20 mouse cellular contexts compared by ENCODE assay signal in genomic region chr12:84884423-84885076, GRCm38 (mm10). TPM values are rescaled to one million over a fixed set of nuclear protein-coding genes. Genes with fewer than 3 reads are reported as not detected.
A peak's percentile ranks its signal among the peaks of the same experiment; 100 is the strongest.
DNase-seq lines count a peak whose midpoint lies in the region; ATAC-seq lines count a peak whose summit lies in the region.
"Had no signal": no experiment of that assay in that cellular context is flagged by ENCODE, and none has a peak within 500 bp of the region (broad histone marks: within the 10 kb centered on the region; RNA-seq: fewer than 3 reads in every experiment).

No protein-coding gene starts in this region.

- H3K9me3 ChIP-seq in hindbrain, embryonic 11.5 days (ENCODE audit: control insufficient read depth, low read length) = no peaks in the 10 kb centered on the region
- no peaks in the 10 kb centered on the region for H3K9me3 ChIP-seq in hindbrain, embryonic 16.5 days (ENCODE audit: control insufficient read depth, low read length)
- H3K9me3 ChIP-seq: hindbrain, embryonic 13.5 days; liver, embryonic 15.5 days; midbrain, embryonic 13.5 days; neural tube, embryonic 12.5 days had no signal

- no peak overlapping the region for H3K27ac ChIP-seq in hindbrain, embryonic 11.5 days (ENCODE audit: low read depth, low read length)
- H3K27ac ChIP-seq in hindbrain, embryonic 16.5 days (ENCODE audit: low read depth, low read length) = no peak overlapping the region
- H3K27ac ChIP-seq: embryonic facial prominence, embryonic 12.5 days; hindbrain, embryonic 13.5 days; left cerebral cortex, adult 2 months; limb, embryonic 12.5 days; liver, embryonic 15.5 days; midbrain, embryonic 13.5 days; neural tube, embryonic 12.5 days had no signal

- DNase-seq in hindbrain, embryonic 11.5 days (ENCODE audit: low spot score) = peak; percentile 4
- peak; percentile 19 for DNase-seq in 416B (ENCODE audit: low read depth)
- peak; percentile 40 for DNase-seq in MN1 (ENCODE audit: low spot score)
- no peak for DNase-seq in urinary bladder, postnatal 4 days (ENCODE audit: low spot score in 2 of 2)
- DNase-seq in frontal cortex, postnatal 36 days (ENCODE audit: low spot score in 2 of 2) = no peak
- DNase-seq: cerebellum, adult 11-12 months; kidney, adult 9 months; right cerebral cortex, postnatal 14 days; thymus, adult 2 months had no signal

- H3K27me3 ChIP-seq in hindbrain, embryonic 11.5 days (ENCODE audit: control insufficient read depth, insufficient read depth, low read length) = no peaks in the 10 kb centered on the region
- no peaks in the 10 kb centered on the region for H3K27me3 ChIP-seq in hindbrain, embryonic 16.5 days (replicated peaks; ENCODE audit: control insufficient read depth, insufficient read depth, low read length)
- H3K27me3 ChIP-seq: neural tube, embryonic 12.5 days had no signal

- no peaks in the 10 kb centered on the region for H3K36me3 ChIP-seq in hindbrain, embryonic 11.5 days (ENCODE audit: control insufficient read depth, insufficient read depth, low read length)
- no peaks in the 10 kb centered on the region for H3K36me3 ChIP-seq in hindbrain, embryonic 16.5 days (ENCODE audit: control insufficient read depth, insufficient read depth, low read length)
- H3K36me3 ChIP-seq: embryonic facial prominence, embryonic 12.5 days; hindbrain, embryonic 13.5 days; limb, embryonic 12.5 days; liver, embryonic 15.5 days; midbrain, embryonic 13.5 days; neural tube, embryonic 12.5 days had no signal

- H3K4me2 ChIP-seq in hindbrain, embryonic 11.5 days (replicated peaks; ENCODE audit: low read depth, low read length) = no peak overlapping the region
- no peak overlapping the region for H3K4me2 ChIP-seq in hindbrain, embryonic 16.5 days (ENCODE audit: low read length)
- H3K4me2 ChIP-seq: embryonic facial prominence, embryonic 12.5 days; hindbrain, embryonic 13.5 days; limb, embryonic 12.5 days; liver, embryonic 15.5 days; midbrain, embryonic 13.5 days; neural tube, embryonic 12.5 days had no signal

- no peak overlapping the region for H3K9ac ChIP-seq in hindbrain, embryonic 11.5 days (ENCODE audit: low read depth, low read length)
- no peak overlapping the region for H3K9ac ChIP-seq in hindbrain, embryonic 16.5 days (ENCODE audit: low read depth, low read length)
- H3K9ac ChIP-seq: embryonic facial prominence, embryonic 12.5 days; hindbrain, embryonic 13.5 days; limb, embryonic 12.5 days; liver, embryonic 15.5 days; midbrain, embryonic 13.5 days; neural tube, embryonic 12.5 days had no signal

- H3K4me3 ChIP-seq in hindbrain, embryonic 11.5 days (ENCODE audit: low read depth, low read length) = no peak overlapping the region
- H3K4me3 ChIP-seq in hindbrain, embryonic 16.5 days (ENCODE audit: low read length) = no peak overlapping the region
- H3K4me3 ChIP-seq: embryonic facial prominence, embryonic 12.5 days; hindbrain, embryonic 13.5 days; left cerebral cortex, adult 2 months; limb, embryonic 12.5 days; liver, embryonic 15.5 days; midbrain, embryonic 13.5 days; neural tube, embryonic 12.5 days had no signal

- 89% methylated on average over 7 of the region's 7 CpGs for WGBS in hindbrain, embryonic 11.5 days
- 76% methylated on average over 7 of the region's 7 CpGs for WGBS in hindbrain, embryonic 16.5 days

- ATAC-seq in hindbrain, embryonic 11.5 days (ENCODE audit: low FRiP score) = no peak
- ATAC-seq in hindbrain, embryonic 16.5 days = no peak
- ATAC-seq in megakaryocyte progenitor cell, adult 5-6 weeks (replicated peaks; ENCODE audit: poor library complexity) = peak; percentile 42; the same call in 1 of the 2 replicates
- ATAC-seq in monocyte, adult 5-6 weeks (replicated peaks; ENCODE audit: insufficient number of reproducible peaks, low FRiP score, low TSS enrichment, poor library complexity, severe bottlenecking) = no peak
- ATAC-seq: midbrain, embryonic 13.5 days had no signal

- H3K4me1 ChIP-seq in hindbrain, embryonic 11.5 days (replicated peaks; ENCODE audit: control insufficient read depth, insufficient read depth, low read length) = no peaks in the 10 kb centered on the region
- H3K4me1 ChIP-seq in hindbrain, embryonic 16.5 days (ENCODE audit: control insufficient read depth, insufficient read depth, low read depth, low read length) = no peaks in the 10 kb centered on the region
- H3K4me1 ChIP-seq: embryonic facial prominence, embryonic 12.5 days; hindbrain, embryonic 13.5 days; limb, embryonic 12.5 days; liver, embryonic 15.5 days; midbrain, embryonic 13.5 days; neural tube, embryonic 12.5 days had no signal

RNA-seq across cellular contexts. Expression of gene Ltbp2, which starts 8.2 kb away (rescaled TPM):
- polyA plus RNA-seq in hindbrain, embryonic 11.5 days (2014; fragmentation: Nextera tagmentation; extraction: Ambion mirVana) = 0.08 and 0.09 TPM in 2 replicates
- polyA plus RNA-seq in hindbrain, embryonic 16.5 days (2015; fragmentation: Nextera tagmentation; extraction: Ambion mirVana) = 0.20 and 0.31 TPM in 2 replicates
- not detected in 2 replicates for total RNA-seq in megakaryocyte progenitor cell, adult 5-6 weeks (2015)
- total RNA-seq in megakaryocyte progenitor cell, adult 5-6 weeks (2017) = 1.2 TPM in 1 of 2 replicates, not detected in the other
- not detected in 3 replicates for total RNA-seq in monocyte, adult 5-6 weeks (2017)
- total RNA-seq: common myeloid progenitor, adult 5-6 weeks had no signal

Comparison
In these comparisons a context has a peak if more than half of its experiments do, and no peak if none do; other contexts are left out.
1. DNase-seq: peak in hindbrain, embryonic 11.5 days (single experiment), 416B (single experiment) and MN1 (single experiment); none in urinary bladder, postnatal 4 days (0 of 2) and frontal cortex, postnatal 36 days (0 of 2).